Mouse (Mus musculus) activated CD4-positive, CD25-positive, alpha-beta regulatory T cell, adult 4 months (primary cell): ENCODE measurements around the gene Olfr988. TPM values are rescaled to one million over a fixed set of nuclear protein-coding genes. Genes with fewer than 3 reads are reported as not detected.
"Not testable (repeated sequence)": the region's sequence is repeated elsewhere in the genome, so short reads cannot be mapped to it uniquely, and the experiment has no call there.

ENCODE experiments used
- ATAC-seq: one replicate; pipeline ENCODE4 v1.8.0; 2017
- polyA plus RNA-seq, 2 experiments: library from polyadenylated mRNA; unstranded; fragments of 100-300 nt; shearing (Covaris generic); gene quantifications; one replicate each; pipeline ENCODE4 v1.2.1; 2017

Gene Olfr988
- polyA plus RNA-seq: not detected

GRCm38 (mm10) chr2:85363127-85363526 lies at the start of gene Olfr988:
Gene Olfr988, minus strand, starts transcription at chr2:85363227.
- ATAC-seq: not testable (repeated sequence)

GRCm38 (mm10) chr2:85409369-85409768 lies 46.3 kb upstream of the Olfr988 start, which contains the start of gene Olfr992:
Gene Olfr992, minus strand, starts transcription at chr2:85409469.
- no peak for ATAC-seq

- ATAC-seq: no peak
Measured at GRCm38 (mm10) chr2:85339972-85340371, 23.1 kb downstream of the Olfr988 start.

GRCm38 (mm10) chr2:85339215-85339614 lies 23.8 kb downstream of the Olfr988 start, which contains the start of gene Olfr987:
Gene Olfr987, minus strand, starts transcription at chr2:85339315.
- not testable (repeated sequence) for ATAC-seq

GRCm38 (mm10) chr2:85319106-85319505 lies 43.9 kb downstream of the Olfr988 start:
- no peak for ATAC-seq

Other genes with a start within 250 kb of the Olfr988 start
- not detected for gene Aplnr, start 227.0 kb downstream of the Olfr988 start, polyA plus RNA-seq
- not detected for gene Lrrc55, start 166.0 kb downstream of the Olfr988 start, polyA plus RNA-seq
- under 1 TPM in 1 of 2 experiments, not detected in 1; 0.52 TPM for gene Olfr987, start 23.9 kb downstream of the Olfr988 start, polyA plus RNA-seq
- not detected for gene Olfr992, start 46.2 kb upstream of the Olfr988 start, polyA plus RNA-seq
- not detected for gene Olfr993, start 51.6 kb upstream of the Olfr988 start, polyA plus RNA-seq
- gene Olfr994, start 73.2 kb upstream of the Olfr988 start, polyA plus RNA-seq: not detected
- not detected for gene Olfr995, start 80.4 kb upstream of the Olfr988 start, polyA plus RNA-seq
- not detected for gene 4833423E24Rik, start 155.8 kb upstream of the Olfr988 start, polyA plus RNA-seq
- gene Olfr996, start 216.0 kb upstream of the Olfr988 start, polyA plus RNA-seq: not detected
- gene Olfr998, start 225.7 kb upstream of the Olfr988 start, polyA plus RNA-seq: not detected
- gene Olfr1000, start 248.7 kb upstream of the Olfr988 start, polyA plus RNA-seq: not detected